Mouse (Mus musculus): ENCODE data around the gene Gm2a. TPM values are rescaled to one million over a fixed set of nuclear protein-coding genes. Genes with fewer than 3 reads are reported as not detected.

Gene Gm2a
- total and polyA plus RNA-seq, 3 experiments = 0.19 to 0.52 TPM; not detected in 1

GRCm38 (mm10) chr11:55133204-55133603 lies 35.3 kb downstream of the Gm2a start (continued):
- TF ChIP-seq SMC3 (IDR thresholded peaks at IDR 0.05; ENCODE audit: low read depth, low read length) = no peak
- no peak for TF ChIP-seq MXI1 (IDR thresholded peaks at IDR 0.05; ENCODE audit: low read depth, low read length)
- no peak for TF ChIP-seq HCFC1 (IDR thresholded peaks at IDR 0.05; ENCODE audit: low read depth, low read length)
- TF ChIP-seq MAX (IDR thresholded peaks at IDR 0.05; ENCODE audit: low read length) = no peak
- TF ChIP-seq TBP (IDR thresholded peaks at IDR 0.05; ENCODE audit: low read depth, low read length) = no peak
- no peak for TF ChIP-seq MAFK (IDR thresholded peaks at IDR 0.05; ENCODE audit: borderline replicate concordance, low read depth, low read length)

- H3K79me2 ChIP-seq (ENCODE audit: control insufficient read depth, insufficient read depth, low read length, poor library complexity) = no peaks in the 10 kb centered on the region
Observed at GRCm38 (mm10) chr11:55134407-55134806, 36.5 kb downstream of the Gm2a start.

GRCm38 (mm10) chr11:55134871-55135270 lies 37.0 kb downstream of the Gm2a start:
- H3K9me3 ChIP-seq (replicated peaks; ENCODE audit: insufficient read depth, low read length) = no peaks in the 10 kb centered on the region
- H3K36me3 ChIP-seq (ENCODE audit: control insufficient read depth in 1 of 2, insufficient read depth in 2 of 2, low read length in 2 of 2) = peaks cover 0 to 26% of the 10 kb centered on the region in 2 experiments; a peak in 2 of 4 replicates
- TF ChIP-seq CTCF (IDR thresholded peaks at IDR 0.05 in 2 of 3, conservative IDR thresholded peaks at IDR 0.05 in 1 of 3; ENCODE audit: control insufficient read depth in 1 of 3, insufficient read depth in 1 of 3, low read depth in 2 of 3, low read length in 3 of 3, poor library complexity in 1 of 3, severe bottlenecking in 1 of 3) = no peak
- no peak for TF ChIP-seq TAL1 (IDR thresholded peaks at IDR 0.05; ENCODE audit: low read length)
- TF ChIP-seq E2F4 (IDR thresholded peaks at IDR 0.05; ENCODE audit: borderline replicate concordance, low read depth, low read length) = no peak
- no peak; the same call in 1 of the 2 replicates for TF ChIP-seq SIN3A (IDR thresholded peaks at IDR 0.05; ENCODE audit: low read length)
- TF ChIP-seq TBP (IDR thresholded peaks at IDR 0.05; ENCODE audit: low read depth, low read length) = no peak
- TF ChIP-seq MYB (IDR thresholded peaks at IDR 0.05; ENCODE audit: low read depth, low read length) = no peak
- no peak for TF ChIP-seq ZMIZ1 (IDR thresholded peaks at IDR 0.05; ENCODE audit: low read depth, low read length)
- H3K4me3 ChIP-seq (ENCODE audit: control insufficient read depth in 1 of 2, insufficient read depth in 1 of 2, low read depth in 2 of 2, low read length in 2 of 2) = no peak overlapping the region
- H3K27me3 ChIP-seq (ENCODE audit: control insufficient read depth in 1 of 2, insufficient read depth in 2 of 2, low read length in 2 of 2) = no peaks in the 10 kb centered on the region
- H3K4me1 ChIP-seq (ENCODE audit: control insufficient read depth in 1 of 2, insufficient read depth in 2 of 2, low read length in 2 of 2) = peaks cover 22% of the 10 kb centered on the region in 2 experiments
- H3K27ac ChIP-seq (ENCODE audit: control insufficient read depth, low read depth, low read length) = no peak overlapping the region
- no peak overlapping the region for H3K9ac ChIP-seq (ENCODE audit: control insufficient read depth, low read depth, low read length, poor library complexity, severe bottlenecking)
- H3K79me2 ChIP-seq (ENCODE audit: control insufficient read depth, insufficient read depth, low read length, poor library complexity) = no peaks in the 10 kb centered on the region
- no peak for DNase-seq (ENCODE audit: low read depth, low spot score)

More at GRCm38 (mm10) chr11:55134407-55134806, 36.5 kb downstream of the Gm2a start:
- DNase-seq (ENCODE audit: low read depth, low spot score) = no peak
- H3K4me3 ChIP-seq (ENCODE audit: control insufficient read depth in 1 of 2, insufficient read depth in 1 of 2, low read depth in 2 of 2, low read length in 2 of 2) = no peak overlapping the region
- no peaks in the 10 kb centered on the region for H3K27me3 ChIP-seq (ENCODE audit: control insufficient read depth in 1 of 2, insufficient read depth in 2 of 2, low read length in 2 of 2)
- H3K36me3 ChIP-seq (ENCODE audit: control insufficient read depth in 1 of 2, insufficient read depth in 2 of 2, low read length in 2 of 2) = peaks cover 0 to 26% of the 10 kb centered on the region in 2 experiments; a peak in 2 of 4 replicates
- H3K9ac ChIP-seq (ENCODE audit: control insufficient read depth, low read depth, low read length, poor library complexity, severe bottlenecking) = no peak overlapping the region
- TF ChIP-seq NELFE (IDR thresholded peaks at IDR 0.05; ENCODE audit: low read depth, low read length) (no peak), HCFC1 (IDR thresholded peaks at IDR 0.05; ENCODE audit: low read depth, low read length) (no peak), BHLHE40 (IDR thresholded peaks at IDR 0.05; ENCODE audit: borderline replicate concordance, low read depth, low read length) (no peak)
- H3K9me3 ChIP-seq (replicated peaks; ENCODE audit: insufficient read depth, low read length) = no peaks in the 10 kb centered on the region
- no peak overlapping the region for H3K27ac ChIP-seq (ENCODE audit: control insufficient read depth, low read depth, low read length)
- peaks cover 22% of the 10 kb centered on the region in 2 experiments for H3K4me1 ChIP-seq (ENCODE audit: control insufficient read depth in 1 of 2, insufficient read depth in 2 of 2, low read length in 2 of 2)
